Mouse (Mus musculus) hindbrain, postnatal 0 days (tissue): ENCODE results near the gene Egfem1. TPM values are rescaled to one million over a fixed set of nuclear protein-coding genes. Genes with fewer than 3 reads are reported as not detected.

Experiments used
- ATAC-seq: fragments of 200-750 bp; cut with Nextera tagmentation; 2 replicates; pipeline ENCODE4 v1.8.0; 2017; ENCODE audit warnings: mild to moderate bottlenecking, moderate TSS enrichment, moderate library complexity
- DNase-seq: peaks from one replicate; pipeline ENCODE4 v3.0.0-alpha.2; 2015; ENCODE audit warnings: low spot score
- H3K27ac ChIP-seq: fragments of 300-500 bp; sonication (generic); 2 replicates; pipeline ENCODE4 v1.5.1; 2014; ENCODE audit warnings: mild to moderate bottlenecking
- H3K27me3 ChIP-seq: fragments of 300-500 bp; sonication (generic); 2 replicates; pipeline ENCODE4 v1.6.1; 2014; ENCODE audit warnings: low read length, mixed read lengths; ENCODE audit not compliant: insufficient read depth
- H3K36me3 ChIP-seq: fragments of 300-500 bp; sonication (generic); 2 replicates; pipeline ENCODE4 v1.6.1; 2014; ENCODE audit warnings: low read length, mixed read lengths; ENCODE audit not compliant: insufficient read depth
- H3K4me1 ChIP-seq: fragments of 300-500 bp; sonication (generic); 2 replicates; pipeline ENCODE4 v1.6.1; 2014; ENCODE audit warnings: antibody characterized with exemption, low read length, mixed read lengths; ENCODE audit not compliant: insufficient read depth
- H3K4me2 ChIP-seq: fragments of 300-500 bp; sonication (generic); 2 replicates; pipeline ENCODE4 v1.6.1; 2014; ENCODE audit warnings: low read depth, mild to moderate bottlenecking, low read length, moderate library complexity, mixed read lengths
- H3K4me3 ChIP-seq: fragments of 300-500 bp; sonication (generic); 2 replicates; pipeline ENCODE4 v1.5.1; 2014; ENCODE audit warnings: low read length
- H3K9ac ChIP-seq: fragments of 300-500 bp; sonication (generic); replicated peaks from 2 replicates; pipeline ENCODE4 v1.6.1; 2014; ENCODE audit warnings: mild to moderate bottlenecking, low read length, moderate library complexity, mixed read lengths
- H3K9me3 ChIP-seq: fragments of 300-500 bp; sonication (generic); 2 replicates; pipeline ENCODE4 v1.6.1; 2016; ENCODE audit warnings: low read length, mixed read lengths
- CTCF ChIP-seq: IDR thresholded peaks from 2 replicates; pipeline ENCODE4 v1.5.1; 2016; ENCODE audit warnings: antibody characterized with exemption, control low read depth, low read depth
- WGBS: fragments of 180-500 bp; shearing (Covaris S2); extraction: QIAGEN DNeasy Blood & Tissue Kit; methylation state at CpG from one replicate; pipeline ENCODE4 v1.1.7; 2014; 5-methylcytosine and 5-hydroxymethylcytosine counted together
- polyA plus RNA-seq: library from polyadenylated mRNA; unstranded; fragments of >200 nt; fragmentation: Nextera tagmentation; extraction: Ambion mirVana; gene quantifications from 2 replicates; pipeline ENCODE4 v1.2.1, GENCODE M21; 2015
- total RNA-seq: library from RNA; depleted of rRNA; stranded (reverse); fragments of >200 nt; gene quantifications from 2 replicates; pipeline ENCODE4 v1.2.3, GENCODE M21; 2014

Gene Egfem1
- total and polyA plus RNA-seq, 2 experiments from 2014 or later, result 4.1 to 12.6 TPM

- Histone ChIP-seq H3K4me2 (no peak overlapping the region), H3K4me3 (no peak overlapping the region), H3K4me1 (no peaks in the 10 kb centered on the region), H3K36me3 (no peaks in the 10 kb centered on the region), H3K9ac (no peak overlapping the region), H3K27me3 (no peaks in the 10 kb centered on the region), H3K9me3 (no peaks in the 10 kb centered on the region), H3K27ac (no peak overlapping the region)
- DNase-seq (no peak), ATAC-seq (no peak)
- WGBS, result 13% methylated on average over 1 of the region's 1 CpGs
- no peak for TF ChIP-seq CTCF
Measured at GRCm38 (mm10) chr3:29541477-29542079, 459.8 kb downstream of the Egfem1 start.

GRCm38 (mm10) chr3:29544056-29544455 is 462.2 kb downstream of the Egfem1 start:
- Histone ChIP-seq H3K36me3 (no peaks in the 10 kb centered on the region), H3K4me3 (no peak overlapping the region), H3K27me3 (no peaks in the 10 kb centered on the region), H3K4me1 (no peaks in the 10 kb centered on the region), H3K4me2 (no peak overlapping the region), H3K27ac (no peak overlapping the region), H3K9me3 (no peaks in the 10 kb centered on the region), H3K9ac (no peak overlapping the region)
- TF ChIP-seq CTCF, result no peak
- WGBS, result 62% methylated on average over 1 of the region's 1 CpGs
- ATAC-seq (no peak), DNase-seq (no peak)

GRCm38 (mm10) chr3:29563171-29563570 is 481.3 kb downstream of the Egfem1 start:
- no peaks in the 10 kb centered on the region for H3K9me3 ChIP-seq
- DNase-seq (no peak), ATAC-seq (no peak)
- 94% methylated on average over 1 of the region's 1 CpGs for WGBS
- no peak overlapping the region for H3K4me3 ChIP-seq
- no peaks in the 10 kb centered on the region for H3K4me1 ChIP-seq
- TF ChIP-seq CTCF, result no peak
- no peaks in the 10 kb centered on the region for H3K27me3 ChIP-seq
- H3K4me2 ChIP-seq, result no peak overlapping the region
- H3K27ac ChIP-seq, result no peak overlapping the region
- no peak overlapping the region for H3K9ac ChIP-seq
- H3K36me3 ChIP-seq, result no peaks in the 10 kb centered on the region

GRCm38 (mm10) chr3:29578055-29578860 is 496.4 kb downstream of the Egfem1 start:
- no peak overlapping the region for H3K4me2 ChIP-seq
- TF ChIP-seq CTCF, result no peak
- H3K27ac ChIP-seq, result no peak overlapping the region
- no peaks in the 10 kb centered on the region for H3K4me1 ChIP-seq
- H3K36me3 ChIP-seq, result no peaks in the 10 kb centered on the region
- no peak overlapping the region for H3K9ac ChIP-seq
- DNase-seq, result peak; percentile 13
- 32% methylated on average over 5 of the region's 5 CpGs for WGBS
- no peaks in the 10 kb centered on the region for H3K27me3 ChIP-seq
- ATAC-seq, result no peak
- no peaks in the 10 kb centered on the region for H3K9me3 ChIP-seq
- H3K4me3 ChIP-seq, result no peak overlapping the region

- no peaks in the 10 kb centered on the region for H3K27me3 ChIP-seq
- no peak overlapping the region for H3K9ac ChIP-seq
- WGBS, result 44% methylated on average over 8 of the region's 8 CpGs
- H3K36me3 ChIP-seq, result no peaks in the 10 kb centered on the region
- no peaks in the 10 kb centered on the region for H3K9me3 ChIP-seq
- H3K27ac ChIP-seq, result no peak overlapping the region
- H3K4me1 ChIP-seq, result no peaks in the 10 kb centered on the region
- no peak overlapping the region for H3K4me2 ChIP-seq
- no peak overlapping the region for H3K4me3 ChIP-seq
- peak; percentile 83 for ATAC-seq
- TF ChIP-seq CTCF, result no peak
- peak; percentile 57 for DNase-seq
Measured at GRCm38 (mm10) chr3:29582749-29583148, 500.9 kb downstream of the Egfem1 start.

GRCm38 (mm10) chr3:29602140-29602539 is 520.3 kb downstream of the Egfem1 start:
- Histone ChIP-seq H3K27me3 (no peaks in the 10 kb centered on the region), H3K4me1 (no peaks in the 10 kb centered on the region), H3K9ac (no peak overlapping the region), H3K9me3 (no peaks in the 10 kb centered on the region), H3K27ac (no peak overlapping the region), H3K4me2 (no peak overlapping the region), H3K4me3 (no peak overlapping the region), H3K36me3 (no peaks in the 10 kb centered on the region)
- 62% methylated on average over 7 of the region's 7 CpGs for WGBS
- TF ChIP-seq CTCF, result no peak
- DNase-seq (no peak), ATAC-seq (no peak)

GRCm38 (mm10) chr3:29608713-29609112 is 526.9 kb downstream of the Egfem1 start:
- no peak overlapping the region for H3K9ac ChIP-seq
- H3K27me3 ChIP-seq, result no peaks in the 10 kb centered on the region
- H3K4me2 ChIP-seq, result no peak overlapping the region
- WGBS, result 26% methylated on average over 3 of the region's 3 CpGs
- H3K36me3 ChIP-seq, result no peaks in the 10 kb centered on the region
- ATAC-seq (no peak), DNase-seq (no peak)
- H3K27ac ChIP-seq, result no peak overlapping the region
- no peaks in the 10 kb centered on the region for H3K4me1 ChIP-seq
- no peak for TF ChIP-seq CTCF
- no peaks in the 10 kb centered on the region for H3K9me3 ChIP-seq
- H3K4me3 ChIP-seq, result no peak overlapping the region
